Mouse (Mus musculus): Measurements from ENCODE around the gene Mtf1. TPM values are rescaled to one million over a fixed set of nuclear protein-coding genes. Genes with fewer than 3 reads are reported as not detected.

Gene Mtf1
- total RNA-seq, 1 experiment: 15.4 TPM

GRCm38 (mm10) chr4:124792114-124792513, 9.8 kb upstream of the Mtf1 start:
- TF ChIP-seq ZC3H11A (IDR thresholded peaks at IDR 0.05; ENCODE audit: borderline replicate concordance, low read depth, low read length) (no peak), HCFC1 (IDR thresholded peaks at IDR 0.05; ENCODE audit: borderline replicate concordance, insufficient read depth, low read length) (no peak), CHD2 (IDR thresholded peaks at IDR 0.05; ENCODE audit: low read depth, low read length) (no peak), MAFK (IDR thresholded peaks at IDR 0.05; ENCODE audit: insufficient read depth, low read depth, low read length) (no peak), ZNF384 (IDR thresholded peaks at IDR 0.05; ENCODE audit: low read depth, low read length) (no peak)
- H3K27ac ChIP-seq (ENCODE audit: insufficient read depth, low read depth, low read length, poor library complexity, severe bottlenecking): no peak overlapping the region
- H3K36me3 ChIP-seq (ENCODE audit: control insufficient read depth, insufficient read depth, low read length, poor library complexity, severe bottlenecking): peaks cover 12% of the 10 kb centered on the region; the same call in 1 of the 2 replicates
- no peak overlapping the region for H3K9ac ChIP-seq (ENCODE audit: insufficient read depth, low read depth, low read length, poor library complexity, severe bottlenecking)
- H3K9me3 ChIP-seq (ENCODE audit: control insufficient read depth, insufficient read depth, low read depth, low read length): no peaks in the 10 kb centered on the region
- in situ Hi-C loops (cut with MboI; ENCODE audit: low sequenced_read_pairs in 2 of 2, unreplicated experiment in 2 of 2): no loop called here
- no peaks in the 10 kb centered on the region for H3K4me1 ChIP-seq (ENCODE audit: control insufficient read depth in 2 of 2, insufficient read depth in 2 of 2, low read length in 2 of 2, poor library complexity in 1 of 2)
- no peak for DNase-seq (ENCODE audit: low read depth, low spot score)
- H3K4me3 ChIP-seq (ENCODE audit: insufficient read depth in 1 of 2, low read depth in 1 of 2, low read length in 2 of 2, poor library complexity in 1 of 2, severe bottlenecking in 1 of 2): no peak overlapping the region

- DNase-seq (ENCODE audit: low read depth, low spot score): no peak
- Histone ChIP-seq H3K9ac (ENCODE audit: insufficient read depth, low read depth, low read length, poor library complexity, severe bottlenecking) (no peak overlapping the region), H3K4me1 (ENCODE audit: control insufficient read depth in 2 of 2, insufficient read depth in 2 of 2, low read length in 2 of 2, poor library complexity in 1 of 2) (no peaks in the 10 kb centered on the region; a peak in 1 of 4 replicates), H3K36me3 (ENCODE audit: control insufficient read depth, insufficient read depth, low read length, poor library complexity, severe bottlenecking) (peaks cover 7% of the 10 kb centered on the region; the same call in 1 of the 2 replicates), H3K9me3 (ENCODE audit: control insufficient read depth, insufficient read depth, low read depth, low read length) (no peaks in the 10 kb centered on the region), H3K27ac (ENCODE audit: insufficient read depth, low read depth, low read length, poor library complexity, severe bottlenecking) (no peak overlapping the region), H3K4me3 (ENCODE audit: insufficient read depth in 1 of 2, low read depth in 1 of 2, low read length in 2 of 2, poor library complexity in 1 of 2, severe bottlenecking in 1 of 2) (no peak overlapping the region)
- in situ Hi-C loops (cut with MboI; ENCODE audit: low sequenced_read_pairs in 2 of 2, unreplicated experiment in 2 of 2): no loop called here
- TF ChIP-seq CHD2 (IDR thresholded peaks at IDR 0.05; ENCODE audit: low read depth, low read length): no peak
- no peak for TF ChIP-seq HCFC1 (IDR thresholded peaks at IDR 0.05; ENCODE audit: borderline replicate concordance, insufficient read depth, low read length)
- TF ChIP-seq MAFK (IDR thresholded peaks at IDR 0.05; ENCODE audit: insufficient read depth, low read depth, low read length): no peak
- no peak for TF ChIP-seq ZNF384 (IDR thresholded peaks at IDR 0.05; ENCODE audit: low read depth, low read length)
- TF ChIP-seq ZC3H11A (IDR thresholded peaks at IDR 0.05; ENCODE audit: borderline replicate concordance, low read depth, low read length): no peak
Observed at GRCm38 (mm10) chr4:124796141-124796540, 5.8 kb upstream of the Mtf1 start.

GRCm38 (mm10) chr4:124796913-124797312, 5.0 kb upstream of the Mtf1 start:
- H3K4me1 ChIP-seq (ENCODE audit: control insufficient read depth in 2 of 2, insufficient read depth in 2 of 2, low read length in 2 of 2, poor library complexity in 1 of 2): peaks cover 0 to 1% of the 10 kb centered on the region in 2 experiments; a peak in 2 of 4 replicates
- H3K36me3 ChIP-seq (ENCODE audit: control insufficient read depth, insufficient read depth, low read length, poor library complexity, severe bottlenecking): peaks cover 7% of the 10 kb centered on the region; the same call in 1 of the 2 replicates

GRCm38 (mm10) chr4:124802309-124803260, 681 bp downstream of the Mtf1 start:
- Histone ChIP-seq H3K36me3 (ENCODE audit: control insufficient read depth, insufficient read depth, low read length, poor library complexity, severe bottlenecking) (peaks cover 13% of the 10 kb centered on the region), H3K4me3 (ENCODE audit: insufficient read depth in 1 of 2, low read depth in 1 of 2, low read length in 2 of 2, poor library complexity in 1 of 2, severe bottlenecking in 1 of 2) (peak overlapping the region; percentile 95 to 99), H3K27ac (ENCODE audit: insufficient read depth, low read depth, low read length, poor library complexity, severe bottlenecking) (peak overlapping the region; percentile 91), H3K4me1 (ENCODE audit: control insufficient read depth in 2 of 2, insufficient read depth in 2 of 2, low read length in 2 of 2, poor library complexity in 1 of 2) (peaks cover 0 to 1% of the 10 kb centered on the region in 2 experiments; a peak in 3 of 4 replicates), H3K9ac (ENCODE audit: insufficient read depth, low read depth, low read length, poor library complexity, severe bottlenecking) (peak overlapping the region; percentile 96), H3K9me3 (ENCODE audit: control insufficient read depth, insufficient read depth, low read depth, low read length) (no peaks in the 10 kb centered on the region)
- in situ Hi-C loops (cut with MboI; ENCODE audit: low sequenced_read_pairs in 2 of 2, unreplicated experiment in 2 of 2): no loop called here
- peak; percentile 90 for DNase-seq (ENCODE audit: low read depth, low spot score)
- TF ChIP-seq CHD2 (IDR thresholded peaks at IDR 0.05; ENCODE audit: low read depth, low read length): no peak
- no peak for TF ChIP-seq MAFK (IDR thresholded peaks at IDR 0.05; ENCODE audit: insufficient read depth, low read depth, low read length)
- no peak for TF ChIP-seq ZNF384 (IDR thresholded peaks at IDR 0.05; ENCODE audit: low read depth, low read length)
- TF ChIP-seq ZC3H11A (IDR thresholded peaks at IDR 0.05; ENCODE audit: borderline replicate concordance, low read depth, low read length): no peak
- no peak; the same call in 1 of the 2 replicates for TF ChIP-seq HCFC1 (IDR thresholded peaks at IDR 0.05; ENCODE audit: borderline replicate concordance, insufficient read depth, low read length)

More at GRCm38 (mm10) chr4:124796913-124797312, 5.0 kb upstream of the Mtf1 start:
- no peak overlapping the region for H3K27ac ChIP-seq (ENCODE audit: insufficient read depth, low read depth, low read length, poor library complexity, severe bottlenecking)
- no peaks in the 10 kb centered on the region for H3K9me3 ChIP-seq (ENCODE audit: control insufficient read depth, insufficient read depth, low read depth, low read length)
- DNase-seq (ENCODE audit: low read depth, low spot score): no peak
- in situ Hi-C loops (cut with MboI; ENCODE audit: low sequenced_read_pairs in 2 of 2, unreplicated experiment in 2 of 2): no loop called here
- H3K4me3 ChIP-seq (ENCODE audit: insufficient read depth in 1 of 2, low read depth in 1 of 2, low read length in 2 of 2, poor library complexity in 1 of 2, severe bottlenecking in 1 of 2): no peak overlapping the region
- no peak for TF ChIP-seq ZC3H11A (IDR thresholded peaks at IDR 0.05; ENCODE audit: borderline replicate concordance, low read depth, low read length)
- H3K9ac ChIP-seq (ENCODE audit: insufficient read depth, low read depth, low read length, poor library complexity, severe bottlenecking): no peak overlapping the region

Measured in ES-E14 (cell line).